Mouse (Mus musculus) adrenal gland (tissue): ENCODE data around the gene Atp8a2.
"Not testable (repeated sequence)": the region's sequence is repeated elsewhere in the genome, so short reads cannot be mapped to it uniquely, and the experiment has no call there.

Experiments used
- intact Hi-C: fragments of 180-260 bp; cut with DNase I; formaldehyde crosslinking; loops from one replicate; pipeline ENCODE4 v1.15.1; 2025

Gene Atp8a2

GRCm38 (mm10) chr14:60027139-60027538 lies 169.8 kb downstream of the Atp8a2 start:
- intact Hi-C loops: no loop called here

- intact Hi-C loops: no loop called here
Measured at GRCm38 (mm10) chr14:60026647-60027046, 170.3 kb downstream of the Atp8a2 start.

- intact Hi-C loops: loop anchor here (2.0 kb wide), 1 partner anchor 409 kb away; no protein-coding TSS in a partner anchor
Measured at GRCm38 (mm10) chr14:60015891-60016290, 181.1 kb downstream of the Atp8a2 start.

- intact Hi-C loops: no loop called here
Measured at GRCm38 (mm10) chr14:60001801-60002200, 195.2 kb downstream of the Atp8a2 start.

GRCm38 (mm10) chr14:59988860-59989259 lies 208.1 kb downstream of the Atp8a2 start:
- intact Hi-C loops: no loop called here

GRCm38 (mm10) chr14:59987975-59988374 lies 209.0 kb downstream of the Atp8a2 start:
- intact Hi-C loops: no loop called here

- intact Hi-C loops: no loop called here
Measured at GRCm38 (mm10) chr14:59978007-59978406, 219.0 kb downstream of the Atp8a2 start.

- intact Hi-C loops: no loop called here
Measured at GRCm38 (mm10) chr14:59971221-59971730, 225.7 kb downstream of the Atp8a2 start.

- intact Hi-C loops: no loop called here
Measured at GRCm38 (mm10) chr14:59969485-59970134, 227.4 kb downstream of the Atp8a2 start.

GRCm38 (mm10) chr14:59967847-59968550 lies 229.0 kb downstream of the Atp8a2 start:
- intact Hi-C loops: no loop called here

GRCm38 (mm10) chr14:59966981-59967380 lies 230.0 kb downstream of the Atp8a2 start:
- intact Hi-C loops: no loop called here

- intact Hi-C loops: no loop called here
Measured at GRCm38 (mm10) chr14:59964569-59964968, 232.4 kb downstream of the Atp8a2 start.

- intact Hi-C loops: no loop called here
Measured at GRCm38 (mm10) chr14:59960961-59961360, 236.0 kb downstream of the Atp8a2 start.

GRCm38 (mm10) chr14:59960214-59960890 lies 236.6 kb downstream of the Atp8a2 start:
- intact Hi-C loops: no loop called here

GRCm38 (mm10) chr14:59959723-59960122 lies 237.3 kb downstream of the Atp8a2 start:
- intact Hi-C loops: no loop called here

- intact Hi-C loops: no loop called here
Measured at GRCm38 (mm10) chr14:59949983-59950382, 247.0 kb downstream of the Atp8a2 start.

GRCm38 (mm10) chr14:59942864-59943611 lies 253.9 kb downstream of the Atp8a2 start:
- intact Hi-C loops: loop anchor here (2.0 kb wide), 2 partner anchors 330 to 338 kb away; no protein-coding TSS in a partner anchor

GRCm38 (mm10) chr14:59942199-59942598 lies 254.8 kb downstream of the Atp8a2 start:
- intact Hi-C loops: loop anchor here (2.0 kb wide), 2 partner anchors 329 to 337 kb away; no protein-coding TSS in a partner anchor

- intact Hi-C loops: no loop called here
Measured at GRCm38 (mm10) chr14:59932355-59932754, 264.6 kb downstream of the Atp8a2 start.

- intact Hi-C loops: no loop called here
Measured at GRCm38 (mm10) chr14:59931412-59932058, 265.4 kb downstream of the Atp8a2 start.

- intact Hi-C loops: not testable (repeated sequence)
Measured at GRCm38 (mm10) chr14:59929190-59929589, 267.8 kb downstream of the Atp8a2 start.
